Mouse (Mus musculus) stomach, embryonic 15.5 days (tissue): ENCODE results near the gene Ddah2. TPM values are rescaled to one million over a fixed set of nuclear protein-coding genes. Genes with fewer than 3 reads are reported as not detected.

ENCODE experiments used
- ATAC-seq: fragments of 200-750 bp; cut with Nextera tagmentation; 2 replicates; pipeline ENCODE4 v1.8.0; 2017; ENCODE audit warnings: low read depth, moderate number of reproducible peaks, moderate TSS enrichment; ENCODE audit not compliant: insufficient read depth, low FRiP score
- H3K27ac ChIP-seq: fragments of 300-500 bp; sonication (generic); 2 replicates; pipeline ENCODE4 v1.5.1; 2015; ENCODE audit warnings: mild to moderate bottlenecking, inconsistent platforms
- H3K27me3 ChIP-seq: fragments of 300-500 bp; sonication (generic); replicated peaks from 2 replicates; pipeline ENCODE4 v1.6.1; 2015; ENCODE audit warnings: inconsistent platforms
- H3K36me3 ChIP-seq: fragments of 300-500 bp; sonication (generic); 2 replicates; pipeline ENCODE4 v1.6.1; 2015; ENCODE audit warnings: inconsistent platforms
- H3K4me1 ChIP-seq: fragments of 300-500 bp; sonication (generic); 2 replicates; pipeline ENCODE4 v1.6.1; 2015; ENCODE audit warnings: inconsistent platforms
- H3K4me2 ChIP-seq: fragments of 300-500 bp; sonication (generic); 2 replicates; pipeline ENCODE4 v1.6.1; 2015; ENCODE audit warnings: mild to moderate bottlenecking, inconsistent platforms
- H3K4me3 ChIP-seq: fragments of 300-500 bp; sonication (generic); replicated peaks from 2 replicates; pipeline ENCODE4 v1.5.1; 2015; ENCODE audit warnings: inconsistent platforms
- H3K9ac ChIP-seq: fragments of 300-500 bp; sonication (generic); 2 replicates; pipeline ENCODE4 v1.6.1; 2015; ENCODE audit warnings: inconsistent platforms
- H3K9me3 ChIP-seq: fragments of 300-500 bp; sonication (generic); 2 replicates; pipeline ENCODE4 v1.6.1; 2016; ENCODE audit warnings: inconsistent platforms
- WGBS: fragments of 180-500 bp; shearing (Covaris S2); methylation state at CpG from one replicate; pipeline ENCODE4 v1.1.7; 2015; 5-methylcytosine and 5-hydroxymethylcytosine counted together
- polyA plus RNA-seq: library from polyadenylated mRNA; unstranded; fragments of >200 nt; fragmentation: Nextera tagmentation; extraction: Ambion mirVana; gene quantifications from 2 replicates; pipeline ENCODE4 v1.2.1, GENCODE M21; 2015

The Ddah2 gene
- polyA plus RNA-seq, 1 experiment from 2014 or later: 210 TPM

GRCm38 (mm10) chr17:35046681-35047455 lies 12.0 kb upstream of the Ddah2 start, which contains the start of gene Msh5:
Gene Msh5, minus strand, starts transcription at chr17:35046745.
- peak; percentile 96 for ATAC-seq
- no peaks in the 10 kb centered on the region for H3K27me3 ChIP-seq
- 1% methylated on average over 33 of the region's 33 CpGs for WGBS

GRCm38 (mm10) chr17:35047688-35048087 lies 11.1 kb upstream of the Ddah2 start:
- H3K4me3 ChIP-seq: no peak overlapping the region; the same call in 1 of the 2 replicates

More at GRCm38 (mm10) chr17:35046681-35047455, 12.0 kb upstream of the Ddah2 start, which contains the start of gene Msh5:
- Histone ChIP-seq H3K4me1 (peaks cover 37% of the 10 kb centered on the region), H3K4me2 (peak within 1 kb of the TSS; percentile 98), H3K4me3 (peak within 1 kb of the TSS; percentile 62), H3K9me3 (no peaks in the 10 kb centered on the region), H3K36me3 (no peaks in the 10 kb centered on the region), H3K27ac (peak within 1 kb of the TSS; percentile 98), H3K9ac (peak within 1 kb of the TSS; percentile 92)

GRCm38 (mm10) chr17:35048149-35048931 lies 10.5 kb upstream of the Ddah2 start:
- 23% methylated on average over 11 of the region's 11 CpGs for WGBS
- no peaks in the 10 kb centered on the region for H3K27me3 ChIP-seq
- no peak overlapping the region; the same call in 1 of the 2 replicates for H3K4me3 ChIP-seq
- H3K4me1 ChIP-seq: peaks cover 45% of the 10 kb centered on the region
- no peak overlapping the region for H3K9ac ChIP-seq
- no peaks in the 10 kb centered on the region for H3K9me3 ChIP-seq
- ATAC-seq: no peak
- peak overlapping the region; percentile 98 for H3K27ac ChIP-seq
- H3K36me3 ChIP-seq: peaks cover 5% of the 10 kb centered on the region; the same call in 1 of the 2 replicates
- H3K4me2 ChIP-seq: peak overlapping the region; percentile 98

More at GRCm38 (mm10) chr17:35047688-35048087, 11.1 kb upstream of the Ddah2 start:
- WGBS: 31% methylated on average over 1 of the region's 1 CpGs
- Histone ChIP-seq H3K4me2 (peak overlapping the region; percentile 98), H3K27me3 (no peaks in the 10 kb centered on the region), H3K36me3 (peaks cover 1% of the 10 kb centered on the region; the same call in 1 of the 2 replicates), H3K27ac (peak overlapping the region; percentile 98), H3K4me1 (peaks cover 44% of the 10 kb centered on the region), H3K9ac (no peak overlapping the region), H3K9me3 (no peaks in the 10 kb centered on the region)
- ATAC-seq: no peak

GRCm38 (mm10) chr17:35048932-35049440 lies 9.8 kb upstream of the Ddah2 start:
- Histone ChIP-seq H3K4me1 (peaks cover 47% of the 10 kb centered on the region), H3K4me2 (peak overlapping the region; percentile 80), H3K9me3 (no peaks in the 10 kb centered on the region), H3K9ac (no peak overlapping the region), H3K36me3 (peaks cover 9% of the 10 kb centered on the region), H3K4me3 (peak overlapping the region; percentile 65; the same call in 1 of the 2 replicates), H3K27ac (peak overlapping the region; percentile 98), H3K27me3 (no peaks in the 10 kb centered on the region)
- no peak for ATAC-seq
- 68% methylated on average over 5 of the region's 5 CpGs for WGBS

GRCm38 (mm10) chr17:35049561-35050016 lies 9.2 kb upstream of the Ddah2 start, which contains the start of gene Clic1:
Gene Clic1, plus strand, starts transcription at chr17:35049966.
- H3K4me3 ChIP-seq: peak within 1 kb of the TSS; percentile 65
- H3K4me1 ChIP-seq: peaks cover 44% of the 10 kb centered on the region
- ATAC-seq: 0 out of 2 replicates have a peak, but pooled peaks have one; percentile 3
- H3K27ac ChIP-seq: peak within 1 kb of the TSS; percentile 98
- no peaks in the 10 kb centered on the region for H3K27me3 ChIP-seq
- WGBS: under 1% methylated on average over 11 of the region's 11 CpGs
- peaks cover 14% of the 10 kb centered on the region for H3K36me3 ChIP-seq
- H3K4me2 ChIP-seq: peak within 1 kb of the TSS; percentile 80
- no peaks in the 10 kb centered on the region for H3K9me3 ChIP-seq
- H3K9ac ChIP-seq: peak within 1 kb of the TSS; percentile 70

- peaks cover 18% of the 10 kb centered on the region for H3K36me3 ChIP-seq
- peak overlapping the region; percentile 70 for H3K9ac ChIP-seq
- H3K4me1 ChIP-seq: peaks cover 41% of the 10 kb centered on the region
- H3K27me3 ChIP-seq: no peaks in the 10 kb centered on the region
- peak overlapping the region; percentile 65 for H3K4me3 ChIP-seq
- H3K9me3 ChIP-seq: no peaks in the 10 kb centered on the region
- peak overlapping the region; percentile 98 for H3K27ac ChIP-seq
- ATAC-seq: peak; percentile 10; the same call in 1 of the 2 replicates
- peak overlapping the region; percentile 80 for H3K4me2 ChIP-seq
- WGBS: under 1% methylated on average over 27 of the region's 27 CpGs
These were observed 8.6 kb upstream of the Ddah2 start for GRCm38 (mm10) chr17:35050126-35050750.

GRCm38 (mm10) chr17:35051156-35052086 lies 7.4 kb upstream of the Ddah2 start:
- peak; percentile 54 for ATAC-seq
- peaks cover 32% of the 10 kb centered on the region for H3K4me1 ChIP-seq
- H3K4me2 ChIP-seq: peak overlapping the region; percentile 80
- no peaks in the 10 kb centered on the region for H3K9me3 ChIP-seq
- peak overlapping the region; percentile 98 for H3K27ac ChIP-seq
- H3K27me3 ChIP-seq: no peaks in the 10 kb centered on the region
- H3K9ac ChIP-seq: peak overlapping the region; percentile 78
- peak overlapping the region; percentile 65 for H3K4me3 ChIP-seq
- WGBS: under 1% methylated on average over 21 of the region's 21 CpGs
- peaks cover 28% of the 10 kb centered on the region for H3K36me3 ChIP-seq

GRCm38 (mm10) chr17:35052271-35052798 lies 6.5 kb upstream of the Ddah2 start:
- peak overlapping the region; percentile 80 for H3K4me2 ChIP-seq
- WGBS: 72% methylated on average over 12 of the region's 12 CpGs

GRCm38 (mm10) chr17:35055691-35056495 lies 2.9 kb upstream of the Ddah2 start:
- Histone ChIP-seq H3K4me3 (no peak overlapping the region), H3K9ac (no peak overlapping the region), H3K36me3 (peaks cover 46% of the 10 kb centered on the region), H3K4me2 (no peak overlapping the region), H3K27ac (no peak overlapping the region), H3K4me1 (peaks cover 32% of the 10 kb centered on the region), H3K9me3 (no peaks in the 10 kb centered on the region), H3K27me3 (no peaks in the 10 kb centered on the region)
- WGBS: 85% methylated on average over 7 of the region's 7 CpGs
- ATAC-seq: no peak

More at GRCm38 (mm10) chr17:35052271-35052798, 6.5 kb upstream of the Ddah2 start:
- Histone ChIP-seq H3K36me3 (peaks cover 32% of the 10 kb centered on the region), H3K27ac (peak overlapping the region; percentile 98), H3K4me1 (peaks cover 29% of the 10 kb centered on the region), H3K27me3 (no peaks in the 10 kb centered on the region), H3K4me3 (peak overlapping the region; percentile 65), H3K9me3 (no peaks in the 10 kb centered on the region), H3K9ac (peak overlapping the region; percentile 78; the same call in 1 of the 2 replicates)
- no peak for ATAC-seq
